Mouse (Mus musculus) E14TG2a.4 (cell line): ENCODE results near the gene Igsf23.

Experiments
- CTCF ChIP-seq: conservative IDR thresholded peaks from 2 replicates; pipeline ENCODE4 v1.5.1; 2014; ENCODE audit warnings: low read length
- NANOG ChIP-seq: IDR thresholded peaks from 2 replicates; pipeline ENCODE4 v1.6.1; 2014; ENCODE audit warnings: borderline replicate concordance, low read length, mixed read lengths
- POU5F1 ChIP-seq: IDR thresholded peaks from 2 replicates; pipeline ENCODE4 v1.6.1; 2014; ENCODE audit warnings: low read length, borderline replicate concordance

GRCm38 (mm10) chr7:19955861-19956260, 5.3 kb upstream of the Igsf23 start:
- no peak for TF ChIP-seq CTCF
- no peak for TF ChIP-seq NANOG
- TF ChIP-seq POU5F1 = no peak
